Mouse (Mus musculus) neutrophil, adult 83 days (primary cell): Measurements from ENCODE around the gene Akap10. TPM values are rescaled to one million over a fixed set of nuclear protein-coding genes. Genes with fewer than 3 reads are reported as not detected.

ENCODE experiments used
- total RNA-seq, 2 experiments: library from RNA; stranded (reverse); gene quantifications; one replicate each; pipeline ENCODE4 v1.2.4; 2023

The Akap10 gene
- total RNA-seq: 10 to 100 TPM; 36.6 to 47.2 TPM

DNA sequence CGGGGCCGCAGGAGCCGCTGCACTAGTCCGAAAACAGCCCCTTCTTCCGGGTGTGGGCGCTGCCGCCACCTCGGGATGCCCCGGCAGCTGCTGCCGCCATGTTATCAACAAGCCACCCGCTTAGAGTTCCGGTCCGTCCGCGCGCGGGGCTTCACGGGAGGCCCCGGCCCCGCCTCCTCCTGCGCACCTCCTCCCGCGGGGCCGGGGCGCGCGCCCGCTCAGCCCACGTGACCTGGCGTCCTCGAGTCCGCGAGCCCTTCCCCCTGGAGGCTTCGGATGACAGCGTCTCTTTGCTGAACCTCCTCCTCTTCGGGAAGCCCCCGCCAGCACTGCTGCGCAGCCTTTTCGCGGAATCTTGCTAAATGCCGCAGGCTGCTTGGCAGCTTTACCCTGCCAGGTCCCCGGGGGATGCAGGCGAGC lies at the start of gene Akap10:
Akap10 (minus strand) TSS at position 155 of the 420 bp plus-strand sequence.

DNA sequence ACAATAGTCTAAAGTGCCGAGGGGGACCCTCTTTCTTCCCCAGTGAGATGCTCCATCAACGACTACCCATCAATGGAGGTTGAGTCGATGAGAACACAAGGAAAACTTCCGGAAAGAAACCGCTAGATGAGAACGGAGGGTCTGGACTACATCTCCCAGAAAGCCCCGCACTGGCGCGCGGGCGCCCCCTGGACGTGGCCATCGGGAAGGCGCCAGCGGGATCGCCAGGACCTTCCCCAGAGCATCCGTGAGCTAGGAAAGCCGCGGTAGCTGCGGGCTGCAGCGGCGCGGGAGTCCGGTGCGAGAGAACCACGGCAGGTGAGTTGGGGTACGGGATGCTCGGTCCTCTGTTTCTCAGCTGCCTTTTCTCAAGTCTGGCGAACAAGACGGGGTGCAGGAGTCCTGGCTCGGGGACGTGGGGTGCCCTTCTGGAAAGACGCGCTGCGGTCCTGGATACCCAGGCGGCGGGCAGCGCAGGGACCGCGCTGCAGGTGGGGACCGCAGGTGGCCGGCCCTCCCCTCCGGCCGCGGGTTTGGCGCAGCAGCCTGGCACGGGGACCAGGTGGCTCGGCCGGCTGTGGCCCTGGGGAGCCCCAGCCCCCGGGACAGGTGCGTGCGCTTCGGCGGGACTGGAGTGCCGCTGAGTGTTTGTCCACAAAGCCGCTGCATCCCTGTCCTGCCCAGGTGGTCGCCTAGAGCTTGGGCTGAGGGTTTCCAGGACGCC lies 26.7 kb upstream of the Akap10 start, which contains the start of gene Specc1:
Specc1 (plus strand) TSS at position 192 of the 724 bp plus-strand sequence.

GRCm38 (mm10) chr11:61854988-61855411 lies 75.1 kb downstream of the Akap10 start, which contains the start of gene Ulk2:
Gene Ulk2, minus strand, starts transcription at chr11:61855073.

Other genes with a start within 250 kb of the Akap10 start
- under 1 TPM; 0.15 to 0.33 TPM for gene Fam83g, start 246.2 kb downstream of the Akap10 start, total RNA-seq
- not detected for gene Slc5a10, start 209.4 kb downstream of the Akap10 start, total RNA-seq
- 10 to 100 TPM; 16.8 to 17.9 TPM for gene Prpsap2, start 168.2 kb downstream of the Akap10 start, total RNA-seq
- 10 to 100 TPM; 19.3 to 21.6 TPM for gene Ulk2, start 75.2 kb downstream of the Akap10 start, total RNA-seq
- 10 to 100 TPM; 25.8 to 26.5 TPM for gene Specc1, start 26.5 kb upstream of the Akap10 start, total RNA-seq